Mouse (Mus musculus): ENCODE data around the gene Slc35g2. TPM values are rescaled to one million over a fixed set of nuclear protein-coding genes. Genes with fewer than 3 reads are reported as not detected.

Gene Slc35g2
- total and polyA plus RNA-seq, 3 experiments, result 3.0 to 5.0 (median 3.9) TPM

GRCm38 (mm10) chr9:100602130-100602529 lies 31.2 kb upstream of the Slc35g2 start:
- Histone ChIP-seq H3K27me3 (ENCODE audit: control insufficient read depth, insufficient read depth, low read length) (no peaks in the 10 kb centered on the region), H3K4me1 (ENCODE audit: control insufficient read depth, insufficient read depth, low read length) (peaks cover 3% of the 10 kb centered on the region), H3K36me3 (ENCODE audit: control insufficient read depth, insufficient read depth, low read length) (no peaks in the 10 kb centered on the region), H3K4me3 (no peak overlapping the region), H3K9ac (ENCODE audit: low read depth, low read length) (no peak overlapping the region), H3K79me2 (replicated peaks; ENCODE audit: control insufficient read depth, insufficient read depth, low read length) (no peaks in the 10 kb centered on the region), H3K27ac (no peak overlapping the region)
- intact Hi-C loops (cut with DNase I), result no loop called here
- WGBS, result 76% methylated on average over 1 of the region's 1 CpGs
- no peak for DNase-seq
- TF ChIP-seq EP300 (IDR thresholded peaks at IDR 0.05; ENCODE audit: insufficient read depth, low read depth, low read length), result no peak
- no peak for TF ChIP-seq POLR2A (IDR thresholded peaks at IDR 0.05; ENCODE audit: insufficient read depth, low read depth, low read length)
- TF ChIP-seq CTCF (IDR thresholded peaks at IDR 0.05), result no peak

GRCm38 (mm10) chr9:100599761-100600328 lies 29.0 kb upstream of the Slc35g2 start:
- TF ChIP-seq CTCF (IDR thresholded peaks at IDR 0.05), result no peak
- TF ChIP-seq EP300 (IDR thresholded peaks at IDR 0.05; ENCODE audit: insufficient read depth, low read depth, low read length), result no peak
- TF ChIP-seq POLR2A (IDR thresholded peaks at IDR 0.05; ENCODE audit: insufficient read depth, low read depth, low read length), result no peak
- intact Hi-C loops (cut with DNase I), result no loop called here
- Histone ChIP-seq H3K9ac (ENCODE audit: low read depth, low read length) (no peak overlapping the region), H3K27me3 (ENCODE audit: control insufficient read depth, insufficient read depth, low read length) (no peaks in the 10 kb centered on the region), H3K27ac (no peak overlapping the region), H3K4me1 (ENCODE audit: control insufficient read depth, insufficient read depth, low read length) (no peaks in the 10 kb centered on the region), H3K79me2 (replicated peaks; ENCODE audit: control insufficient read depth, insufficient read depth, low read length) (no peaks in the 10 kb centered on the region), H3K36me3 (ENCODE audit: control insufficient read depth, insufficient read depth, low read length) (no peaks in the 10 kb centered on the region), H3K4me3 (no peak overlapping the region)
- WGBS, result 74% methylated on average over 3 of the region's 3 CpGs
- no peak for DNase-seq

GRCm38 (mm10) chr9:100597546-100597945 lies 26.7 kb upstream of the Slc35g2 start, which contains the start of gene Stag1:
Gene Stag1, plus strand, starts transcription at chr9:100597798.
- no peak within 1 kb of the TSS for H3K27ac ChIP-seq
- no peak for DNase-seq
- no peaks in the 10 kb centered on the region for H3K27me3 ChIP-seq (ENCODE audit: control insufficient read depth, insufficient read depth, low read length)
- no peak within 1 kb of the TSS for H3K9ac ChIP-seq (ENCODE audit: low read depth, low read length)
- TF ChIP-seq EP300 (IDR thresholded peaks at IDR 0.05; ENCODE audit: insufficient read depth, low read depth, low read length) (no peak), POLR2A (IDR thresholded peaks at IDR 0.05; ENCODE audit: insufficient read depth, low read depth, low read length) (no peak), CTCF (IDR thresholded peaks at IDR 0.05) (no peak)
- H3K4me1 ChIP-seq (ENCODE audit: control insufficient read depth, insufficient read depth, low read length), result no peaks in the 10 kb centered on the region
- no peaks in the 10 kb centered on the region for H3K36me3 ChIP-seq (ENCODE audit: control insufficient read depth, insufficient read depth, low read length)
- H3K79me2 ChIP-seq (replicated peaks; ENCODE audit: control insufficient read depth, insufficient read depth, low read length), result no peaks in the 10 kb centered on the region
- intact Hi-C loops (cut with DNase I), result no loop called here
- H3K4me3 ChIP-seq, result no peak within 1 kb of the TSS
- WGBS, result 88% methylated on average over 8 of the region's 8 CpGs

DNA sequence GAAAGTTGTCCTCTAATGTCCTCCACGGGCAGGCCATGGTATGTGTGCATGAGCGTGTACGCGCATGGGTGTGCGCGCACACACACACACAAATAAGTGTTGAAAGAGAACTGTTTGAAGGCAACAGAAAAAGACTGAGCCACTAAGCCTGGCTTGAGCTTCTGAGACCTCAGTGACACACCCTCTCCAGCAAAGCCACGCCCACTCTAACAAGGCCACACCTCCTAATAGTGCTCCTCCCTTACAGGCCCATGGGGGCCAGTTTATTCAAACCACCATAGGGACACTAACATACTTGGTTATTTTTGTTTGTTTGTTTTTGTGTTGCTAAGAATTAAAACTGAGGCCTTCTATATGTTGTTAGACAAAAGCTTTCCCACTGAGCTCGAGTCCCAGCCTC lies 25.4 kb upstream of the Slc35g2 start:
- H3K27ac ChIP-seq, result no peak overlapping the region
- no peak overlapping the region for H3K9ac ChIP-seq (ENCODE audit: low read depth, low read length)
- no peaks in the 10 kb centered on the region for H3K27me3 ChIP-seq (ENCODE audit: control insufficient read depth, insufficient read depth, low read length)
- H3K79me2 ChIP-seq (replicated peaks; ENCODE audit: control insufficient read depth, insufficient read depth, low read length), result no peaks in the 10 kb centered on the region
- H3K4me3 ChIP-seq, result no peak overlapping the region
- no peak for DNase-seq
- no peaks in the 10 kb centered on the region for H3K4me1 ChIP-seq (ENCODE audit: control insufficient read depth, insufficient read depth, low read length)
- intact Hi-C loops (cut with DNase I), result no loop called here
- H3K36me3 ChIP-seq (ENCODE audit: control insufficient read depth, insufficient read depth, low read length), result no peaks in the 10 kb centered on the region
- 85% methylated on average over 8 of the region's 8 CpGs for WGBS
- TF ChIP-seq CTCF (IDR thresholded peaks at IDR 0.05), result no peak
- no peak for TF ChIP-seq EP300 (IDR thresholded peaks at IDR 0.05; ENCODE audit: insufficient read depth, low read depth, low read length)
- TF ChIP-seq POLR2A (IDR thresholded peaks at IDR 0.05; ENCODE audit: insufficient read depth, low read depth, low read length), result no peak

- intact Hi-C loops (cut with DNase I), result no loop called here
Observed at GRCm38 (mm10) chr9:100590462-100590861, 19.6 kb upstream of the Slc35g2 start.

DNA sequence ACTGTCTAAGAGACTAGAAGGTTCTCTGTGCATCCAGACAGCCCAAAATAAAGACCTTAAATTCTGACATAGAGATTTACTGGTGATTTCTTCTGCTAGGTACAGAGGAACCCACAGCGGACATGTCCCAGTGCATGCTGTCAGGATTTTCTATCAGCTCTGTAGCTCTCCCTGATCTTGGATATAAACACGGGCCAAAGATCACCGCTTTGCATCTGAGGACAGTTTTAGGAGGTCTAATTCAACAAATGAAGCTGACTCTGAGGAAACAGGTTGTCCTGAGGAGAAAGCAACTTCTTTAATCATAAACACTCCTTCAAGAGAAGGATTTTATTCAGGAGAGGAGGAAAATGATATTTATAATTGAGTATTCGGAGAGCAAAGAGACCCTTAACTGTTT lies 13.1 kb upstream of the Slc35g2 start:
- intact Hi-C loops (cut with DNase I), result no loop called here
- DNase-seq, result no peak
- no peak for TF ChIP-seq POLR2A (IDR thresholded peaks at IDR 0.05; ENCODE audit: insufficient read depth, low read depth, low read length)
- TF ChIP-seq CTCF (IDR thresholded peaks at IDR 0.05), result no peak
- no peak for TF ChIP-seq EP300 (IDR thresholded peaks at IDR 0.05; ENCODE audit: insufficient read depth, low read depth, low read length)
- Histone ChIP-seq H3K79me2 (replicated peaks; ENCODE audit: control insufficient read depth, insufficient read depth, low read length) (no peaks in the 10 kb centered on the region), H3K9ac (ENCODE audit: low read depth, low read length) (no peak overlapping the region), H3K36me3 (ENCODE audit: control insufficient read depth, insufficient read depth, low read length) (no peaks in the 10 kb centered on the region), H3K4me3 (no peak overlapping the region), H3K27ac (no peak overlapping the region), H3K4me1 (ENCODE audit: control insufficient read depth, insufficient read depth, low read length) (peaks cover 4% of the 10 kb centered on the region), H3K27me3 (ENCODE audit: control insufficient read depth, insufficient read depth, low read length) (no peaks in the 10 kb centered on the region)
- WGBS, result 93% methylated on average over 4 of the region's 4 CpGs

More at GRCm38 (mm10) chr9:100590462-100590861, 19.6 kb upstream of the Slc35g2 start:
- no peak overlapping the region for H3K9ac ChIP-seq (ENCODE audit: low read depth, low read length)
- H3K27me3 ChIP-seq (ENCODE audit: control insufficient read depth, insufficient read depth, low read length), result no peaks in the 10 kb centered on the region
- TF ChIP-seq EP300 (IDR thresholded peaks at IDR 0.05; ENCODE audit: insufficient read depth, low read depth, low read length) (no peak), POLR2A (IDR thresholded peaks at IDR 0.05; ENCODE audit: insufficient read depth, low read depth, low read length) (no peak), CTCF (IDR thresholded peaks at IDR 0.05) (no peak)
- no peaks in the 10 kb centered on the region for H3K36me3 ChIP-seq (ENCODE audit: control insufficient read depth, insufficient read depth, low read length)
- H3K4me3 ChIP-seq, result no peak overlapping the region
- H3K79me2 ChIP-seq (replicated peaks; ENCODE audit: control insufficient read depth, insufficient read depth, low read length), result no peaks in the 10 kb centered on the region
- H3K4me1 ChIP-seq (ENCODE audit: control insufficient read depth, insufficient read depth, low read length), result no peaks in the 10 kb centered on the region
- WGBS, result 41% methylated on average over 4 of the region's 4 CpGs
- DNase-seq, result no peak
- no peak overlapping the region for H3K27ac ChIP-seq

Measured in heart, adult 2 months (tissue).